Mouse (Mus musculus) liver, embryonic 13.5 days (tissue): ENCODE results near the gene Prb1. TPM values are rescaled to one million over a fixed set of nuclear protein-coding genes. Genes with fewer than 3 reads are reported as not detected.
"Not testable (repeated sequence)": the region's sequence is repeated elsewhere in the genome, so short reads cannot be mapped to it uniquely, and the experiment has no call there.

Experiments
- ATAC-seq: fragments of 200-750 bp; cut with Nextera tagmentation; 2 replicates; pipeline ENCODE4 v1.8.0; 2017; ENCODE audit warnings: low read depth, mild to moderate bottlenecking, moderate number of reproducible peaks, moderate library complexity
- DNase-seq: peaks from one replicate; pipeline ENCODE4 v3.0.0; 2022
- H3K27ac ChIP-seq: fragments of 300-500 bp; sonication (generic); 2 replicates; pipeline ENCODE4 v1.5.1; 2015; ENCODE audit warnings: moderate library complexity, mild to moderate bottlenecking, inconsistent platforms
- H3K27me3 ChIP-seq: fragments of 300-500 bp; sonication (generic); 2 replicates; pipeline ENCODE4 v1.6.1; 2015; ENCODE audit warnings: mild to moderate bottlenecking, inconsistent platforms
- H3K36me3 ChIP-seq: fragments of 300-500 bp; sonication (generic); 2 replicates; pipeline ENCODE4 v1.6.1; 2015; ENCODE audit warnings: mild to moderate bottlenecking, inconsistent platforms
- H3K4me1 ChIP-seq: fragments of 300-500 bp; sonication (generic); replicated peaks from 2 replicates; pipeline ENCODE4 v1.6.1; 2015; ENCODE audit warnings: inconsistent platforms
- H3K4me2 ChIP-seq: fragments of 300-500 bp; sonication (generic); 2 replicates; pipeline ENCODE4 v1.6.1; 2015; ENCODE audit warnings: inconsistent platforms, mild to moderate bottlenecking, moderate library complexity
- H3K4me3 ChIP-seq: fragments of 300-500 bp; sonication (generic); replicated peaks from 2 replicates; pipeline ENCODE4 v1.5.1; 2015; ENCODE audit warnings: mild to moderate bottlenecking, inconsistent platforms
- H3K9ac ChIP-seq: fragments of 300-500 bp; sonication (generic); 2 replicates; pipeline ENCODE4 v1.6.1; 2015; ENCODE audit warnings: mild to moderate bottlenecking, inconsistent platforms
- H3K9me3 ChIP-seq: fragments of 300-500 bp; sonication (generic); replicated peaks from 2 replicates; pipeline ENCODE4 v1.6.1; 2016; ENCODE audit warnings: inconsistent platforms
- polyA plus RNA-seq: library from polyadenylated mRNA; unstranded; fragments of >200 nt; fragmentation: Nextera tagmentation; extraction: Ambion mirVana; gene quantifications from 2 replicates; pipeline ENCODE4 v1.2.1, GENCODE M21; 2015

The Prb1 gene
- not detected in 2 replicates for polyA plus RNA-seq

- not testable (repeated sequence) for H3K4me1 ChIP-seq, H3K4me2 ChIP-seq, ATAC-seq, H3K36me3 ChIP-seq, DNase-seq, H3K9ac ChIP-seq, H3K27ac ChIP-seq, H3K4me3 ChIP-seq, H3K9me3 ChIP-seq, H3K27me3 ChIP-seq
These were observed at the start of gene Prb1 for GRCm38 (mm10) chr6:132210421-132210820. Gene Prb1, minus strand, starts transcription at chr6:132210521.

Other genes with a start within 250 kb of the Prb1 start
- not detected in 2 replicates for gene Prpmp5, start 104.2 kb upstream of the Prb1 start, polyA plus RNA-seq
- gene Gm8882, start 153.6 kb upstream of the Prb1 start, polyA plus RNA-seq = not detected in 2 replicates